Mouse (Mus musculus): ENCODE data around the gene Hectd3. TPM values are rescaled to one million over a fixed set of nuclear protein-coding genes. Genes with fewer than 3 reads are reported as not detected.

Gene Hectd3
- polyA plus RNA-seq, 1 experiment from 2014 or later = 24.0 TPM

Other genes starting within 250 kb of the Hectd3 start
- 31.3 and 32.0 TPM in 2 replicates for gene Toe1, start 187.7 kb upstream of the Hectd3 start, polyA plus RNA-seq (2016; fragmentation: Nextera tagmentation; extraction: Ambion mirVana)
- gene Mutyh, start 187.6 kb upstream of the Hectd3 start, polyA plus RNA-seq (2016; fragmentation: Nextera tagmentation; extraction: Ambion mirVana) = 13.6 and 14.5 TPM in 2 replicates
- gene Hpdl, start 173.6 kb upstream of the Hectd3 start, polyA plus RNA-seq (2016; fragmentation: Nextera tagmentation; extraction: Ambion mirVana) = 1.3 and 1.6 TPM in 2 replicates
- 10.2 and 10.4 TPM in 2 replicates for gene Zswim5, start 117.9 kb upstream of the Hectd3 start, polyA plus RNA-seq (2016; fragmentation: Nextera tagmentation; extraction: Ambion mirVana)
- 84.7 and 93.0 TPM in 2 replicates for gene Urod, start 904 bp upstream of the Hectd3 start, polyA plus RNA-seq (2016; fragmentation: Nextera tagmentation; extraction: Ambion mirVana)
- 45.4 and 48.6 TPM in 2 replicates for gene Eif2b3, start 24.1 kb downstream of the Hectd3 start, polyA plus RNA-seq (2016; fragmentation: Nextera tagmentation; extraction: Ambion mirVana)
- 5.2 and 6.0 TPM in 2 replicates for gene Ptch2, start 100.8 kb downstream of the Hectd3 start, polyA plus RNA-seq (2016; fragmentation: Nextera tagmentation; extraction: Ambion mirVana)
- gene Btbd19, start 130.4 kb downstream of the Hectd3 start, polyA plus RNA-seq (2016; fragmentation: Nextera tagmentation; extraction: Ambion mirVana) = 3.6 and 4.6 TPM in 2 replicates
- gene Tctex1d4, start 131.5 kb downstream of the Hectd3 start, polyA plus RNA-seq (2016; fragmentation: Nextera tagmentation; extraction: Ambion mirVana) = not detected in 2 replicates
- gene Plk3, start 138.6 kb downstream of the Hectd3 start, polyA plus RNA-seq (2016; fragmentation: Nextera tagmentation; extraction: Ambion mirVana) = 39.3 and 41.4 TPM in 2 replicates
- gene Rps8, start 160.9 kb downstream of the Hectd3 start, polyA plus RNA-seq (2016; fragmentation: Nextera tagmentation; extraction: Ambion mirVana) = 554 and 578 TPM in 2 replicates
- gene Kif2c, start 187.3 kb downstream of the Hectd3 start, polyA plus RNA-seq (2016; fragmentation: Nextera tagmentation; extraction: Ambion mirVana) = 54.6 and 57.6 TPM in 2 replicates